Mouse (Mus musculus) retina, adult 2 months (tissue): Measurements from ENCODE around the gene Aff3.
A peak's percentile ranks its signal among the peaks of the same experiment; 100 is the strongest.

ENCODE experiments used
- DNase-seq: peaks from one replicate; pipeline ENCODE4 v3.0.0-alpha.2; 2012; ENCODE audit warnings: low read depth, low spot score

The Aff3 gene

GRCm38 (mm10) chr1:38237831-38238230 lies 426.9 kb downstream of the Aff3 start:
- DNase-seq: no peak

- no peak for DNase-seq
Measured at GRCm38 (mm10) chr1:38237027-38237787, 427.5 kb downstream of the Aff3 start.

GRCm38 (mm10) chr1:38233121-38233520 lies 431.6 kb downstream of the Aff3 start:
- no peak for DNase-seq

GRCm38 (mm10) chr1:38230041-38230440 lies 434.7 kb downstream of the Aff3 start:
- DNase-seq: no peak

- no peak for DNase-seq
Measured at GRCm38 (mm10) chr1:38228806-38229205, 435.9 kb downstream of the Aff3 start.

GRCm38 (mm10) chr1:38225166-38225565 lies 439.6 kb downstream of the Aff3 start:
- DNase-seq: no peak

GRCm38 (mm10) chr1:38222160-38222559 lies 442.6 kb downstream of the Aff3 start:
- no peak for DNase-seq

GRCm38 (mm10) chr1:38221431-38221830 lies 443.3 kb downstream of the Aff3 start:
- DNase-seq: no peak

- no peak for DNase-seq
Measured at GRCm38 (mm10) chr1:38217912-38218795, 446.6 kb downstream of the Aff3 start.

GRCm38 (mm10) chr1:38217098-38217497 lies 447.7 kb downstream of the Aff3 start:
- DNase-seq: no peak

- no peak for DNase-seq
Measured at GRCm38 (mm10) chr1:38213377-38213776, 451.4 kb downstream of the Aff3 start.

GRCm38 (mm10) chr1:38212386-38212785 lies 452.4 kb downstream of the Aff3 start:
- DNase-seq: no peak

GRCm38 (mm10) chr1:38202475-38203183 lies 462.1 kb downstream of the Aff3 start:
- no peak for DNase-seq

GRCm38 (mm10) chr1:38201796-38202195 lies 463.0 kb downstream of the Aff3 start:
- no peak for DNase-seq

GRCm38 (mm10) chr1:38199669-38200635 lies 464.8 kb downstream of the Aff3 start:
- no peak for DNase-seq

GRCm38 (mm10) chr1:38198393-38199029 lies 466.2 kb downstream of the Aff3 start:
- no peak for DNase-seq

- no peak for DNase-seq
Measured at GRCm38 (mm10) chr1:38197145-38197682, 467.5 kb downstream of the Aff3 start.

GRCm38 (mm10) chr1:38195721-38196120 lies 469.0 kb downstream of the Aff3 start:
- no peak for DNase-seq

- DNase-seq: no peak
Measured at GRCm38 (mm10) chr1:38186227-38186545, 478.6 kb downstream of the Aff3 start.

GRCm38 (mm10) chr1:38185517-38186226 lies 479.1 kb downstream of the Aff3 start:
- DNase-seq: peak; percentile 47
